Mouse (Mus musculus): ENCODE results near the gene Mtss1l. TPM values are rescaled to one million over a fixed set of nuclear protein-coding genes. Genes with fewer than 3 reads are reported as not detected.

The Mtss1l gene
- polyA plus RNA-seq, 2 experiments: 19.1 to 78.7 TPM

GRCm38 (mm10) chr8:110764671-110765070, 43.4 kb downstream of the Mtss1l start:
- 75% methylated on average over 3 of the region's 3 CpGs for WGBS

GRCm38 (mm10) chr8:110767261-110767660, 46.0 kb downstream of the Mtss1l start:
- DNase-seq (ENCODE audit: low spot score): no peak
- H3K4me1 ChIP-seq (ENCODE audit: control insufficient read depth, insufficient read depth, low read length): no peaks in the 10 kb centered on the region
- H3K9ac ChIP-seq (ENCODE audit: low read depth, low read length, severe bottlenecking): no peak overlapping the region
- H3K4me3 ChIP-seq (replicated peaks; ENCODE audit: low read length): no peak overlapping the region
- 89% methylated on average over 6 of the region's 6 CpGs for WGBS
- H3K9me3 ChIP-seq (ENCODE audit: control insufficient read depth, low read length): no peaks in the 10 kb centered on the region
- H3K27me3 ChIP-seq (ENCODE audit: control insufficient read depth, insufficient read depth, low read length): no peaks in the 10 kb centered on the region
- no peak for TF ChIP-seq POLR2A (IDR thresholded peaks at IDR 0.05; ENCODE audit: borderline replicate concordance, extremely low read depth, insufficient read depth, insufficient read length)
- no peaks in the 10 kb centered on the region for H3K36me3 ChIP-seq (ENCODE audit: control insufficient read depth, insufficient read depth, low read length)
- no peak for ATAC-seq (ENCODE audit: low FRiP score, low read depth)
- H3K27ac ChIP-seq (replicated peaks; ENCODE audit: low read depth, low read length): no peak overlapping the region
- H3K4me2 ChIP-seq (replicated peaks; ENCODE audit: low read depth, low read length, severe bottlenecking): no peak overlapping the region

More at GRCm38 (mm10) chr8:110764671-110765070, 43.4 kb downstream of the Mtss1l start:
- DNase-seq (ENCODE audit: low spot score) (no peak), ATAC-seq (ENCODE audit: low FRiP score, low read depth) (no peak)
- H3K9ac ChIP-seq (ENCODE audit: low read depth, low read length, severe bottlenecking): no peak overlapping the region
- no peak overlapping the region for H3K4me2 ChIP-seq (replicated peaks; ENCODE audit: low read depth, low read length, severe bottlenecking)
- no peaks in the 10 kb centered on the region for H3K36me3 ChIP-seq (ENCODE audit: control insufficient read depth, insufficient read depth, low read length)
- no peaks in the 10 kb centered on the region for H3K27me3 ChIP-seq (ENCODE audit: control insufficient read depth, insufficient read depth, low read length)
- no peak overlapping the region for H3K4me3 ChIP-seq (replicated peaks; ENCODE audit: low read length)
- H3K4me1 ChIP-seq (ENCODE audit: control insufficient read depth, insufficient read depth, low read length): no peaks in the 10 kb centered on the region
- TF ChIP-seq POLR2A (IDR thresholded peaks at IDR 0.05; ENCODE audit: borderline replicate concordance, extremely low read depth, insufficient read depth, insufficient read length): no peak
- no peaks in the 10 kb centered on the region for H3K9me3 ChIP-seq (ENCODE audit: control insufficient read depth, low read length)
- H3K27ac ChIP-seq (replicated peaks; ENCODE audit: low read depth, low read length): no peak overlapping the region

- H3K4me3 ChIP-seq (replicated peaks; ENCODE audit: low read length): no peak overlapping the region
- WGBS: 73% methylated on average over 7 of the region's 7 CpGs
- no peak overlapping the region for H3K27ac ChIP-seq (replicated peaks; ENCODE audit: low read depth, low read length)
- no peaks in the 10 kb centered on the region; the same call in 1 of the 2 replicates for H3K4me1 ChIP-seq (ENCODE audit: control insufficient read depth, insufficient read depth, low read length)
- no peaks in the 10 kb centered on the region for H3K36me3 ChIP-seq (ENCODE audit: control insufficient read depth, insufficient read depth, low read length)
- no peak for TF ChIP-seq POLR2A (IDR thresholded peaks at IDR 0.05; ENCODE audit: borderline replicate concordance, extremely low read depth, insufficient read depth, insufficient read length)
- ATAC-seq (ENCODE audit: low FRiP score, low read depth) (no peak), DNase-seq (ENCODE audit: low spot score) (no peak)
- H3K4me2 ChIP-seq (replicated peaks; ENCODE audit: low read depth, low read length, severe bottlenecking): no peak overlapping the region
- no peaks in the 10 kb centered on the region for H3K9me3 ChIP-seq (ENCODE audit: control insufficient read depth, low read length)
- H3K9ac ChIP-seq (ENCODE audit: low read depth, low read length, severe bottlenecking): no peak overlapping the region
- H3K27me3 ChIP-seq (ENCODE audit: control insufficient read depth, insufficient read depth, low read length): no peaks in the 10 kb centered on the region
Observed at GRCm38 (mm10) chr8:110772452-110772851, 51.2 kb downstream of the Mtss1l start.

- no peak overlapping the region for H3K9ac ChIP-seq (ENCODE audit: low read depth, low read length, severe bottlenecking)
- H3K4me3 ChIP-seq (replicated peaks; ENCODE audit: low read length): no peak overlapping the region
- no peaks in the 10 kb centered on the region for H3K36me3 ChIP-seq (ENCODE audit: control insufficient read depth, insufficient read depth, low read length)
- DNase-seq (ENCODE audit: low spot score) (no peak), ATAC-seq (ENCODE audit: low FRiP score, low read depth) (no peak)
- H3K4me1 ChIP-seq (ENCODE audit: control insufficient read depth, insufficient read depth, low read length): no peaks in the 10 kb centered on the region; the same call in 1 of the 2 replicates
- no peaks in the 10 kb centered on the region for H3K9me3 ChIP-seq (ENCODE audit: control insufficient read depth, low read length)
- no peak overlapping the region for H3K27ac ChIP-seq (replicated peaks; ENCODE audit: low read depth, low read length)
- H3K4me2 ChIP-seq (replicated peaks; ENCODE audit: low read depth, low read length, severe bottlenecking): no peak overlapping the region
- no peaks in the 10 kb centered on the region for H3K27me3 ChIP-seq (ENCODE audit: control insufficient read depth, insufficient read depth, low read length)
- 58% methylated on average over 3 of the region's 3 CpGs for WGBS
- TF ChIP-seq POLR2A (IDR thresholded peaks at IDR 0.05; ENCODE audit: borderline replicate concordance, extremely low read depth, insufficient read depth, insufficient read length): no peak
Observed at GRCm38 (mm10) chr8:110774047-110774446, 52.8 kb downstream of the Mtss1l start.

- Histone ChIP-seq H3K27me3 (ENCODE audit: control insufficient read depth, insufficient read depth, low read length) (no peaks in the 10 kb centered on the region), H3K4me2 (replicated peaks; ENCODE audit: low read depth, low read length, severe bottlenecking) (no peak overlapping the region), H3K4me3 (replicated peaks; ENCODE audit: low read length) (no peak overlapping the region), H3K9me3 (ENCODE audit: control insufficient read depth, low read length) (no peaks in the 10 kb centered on the region), H3K27ac (replicated peaks; ENCODE audit: low read depth, low read length) (no peak overlapping the region), H3K36me3 (ENCODE audit: control insufficient read depth, insufficient read depth, low read length) (no peaks in the 10 kb centered on the region), H3K9ac (ENCODE audit: low read depth, low read length, severe bottlenecking) (no peak overlapping the region), H3K4me1 (ENCODE audit: control insufficient read depth, insufficient read depth, low read length) (no peaks in the 10 kb centered on the region; the same call in 1 of the 2 replicates)
- ATAC-seq (ENCODE audit: low FRiP score, low read depth) (no peak), DNase-seq (ENCODE audit: low spot score) (no peak)
- TF ChIP-seq POLR2A (IDR thresholded peaks at IDR 0.05; ENCODE audit: borderline replicate concordance, extremely low read depth, insufficient read depth, insufficient read length): no peak
- WGBS: 85% methylated on average over 6 of the region's 6 CpGs
Observed at GRCm38 (mm10) chr8:110774725-110775124, 53.4 kb downstream of the Mtss1l start.

GRCm38 (mm10) chr8:110775316-110775715, 54.0 kb downstream of the Mtss1l start:
- WGBS: 79% methylated on average over 8 of the region's 8 CpGs
- no peaks in the 10 kb centered on the region for H3K9me3 ChIP-seq (ENCODE audit: control insufficient read depth, low read length)
- no peak overlapping the region for H3K4me2 ChIP-seq (replicated peaks; ENCODE audit: low read depth, low read length, severe bottlenecking)
- no peak overlapping the region for H3K4me3 ChIP-seq (replicated peaks; ENCODE audit: low read length)
- no peak for TF ChIP-seq POLR2A (IDR thresholded peaks at IDR 0.05; ENCODE audit: borderline replicate concordance, extremely low read depth, insufficient read depth, insufficient read length)
- H3K4me1 ChIP-seq (ENCODE audit: control insufficient read depth, insufficient read depth, low read length): no peaks in the 10 kb centered on the region; the same call in 1 of the 2 replicates
- no peak for DNase-seq (ENCODE audit: low spot score)
- no peak overlapping the region for H3K9ac ChIP-seq (ENCODE audit: low read depth, low read length, severe bottlenecking)
- no peak overlapping the region for H3K27ac ChIP-seq (replicated peaks; ENCODE audit: low read depth, low read length)
- no peak for ATAC-seq (ENCODE audit: low FRiP score, low read depth)
- H3K27me3 ChIP-seq (ENCODE audit: control insufficient read depth, insufficient read depth, low read length): no peaks in the 10 kb centered on the region
- H3K36me3 ChIP-seq (ENCODE audit: control insufficient read depth, insufficient read depth, low read length): no peaks in the 10 kb centered on the region
